Mouse (Mus musculus): ENCODE measurements at regions not wholly inside any gene's neighbourhood (a gene's known extent, or its start where the extent isn't known, plus 50 kb on each side); places are given as distances from the start of the nearest gene placed in this dataset.

DNA sequence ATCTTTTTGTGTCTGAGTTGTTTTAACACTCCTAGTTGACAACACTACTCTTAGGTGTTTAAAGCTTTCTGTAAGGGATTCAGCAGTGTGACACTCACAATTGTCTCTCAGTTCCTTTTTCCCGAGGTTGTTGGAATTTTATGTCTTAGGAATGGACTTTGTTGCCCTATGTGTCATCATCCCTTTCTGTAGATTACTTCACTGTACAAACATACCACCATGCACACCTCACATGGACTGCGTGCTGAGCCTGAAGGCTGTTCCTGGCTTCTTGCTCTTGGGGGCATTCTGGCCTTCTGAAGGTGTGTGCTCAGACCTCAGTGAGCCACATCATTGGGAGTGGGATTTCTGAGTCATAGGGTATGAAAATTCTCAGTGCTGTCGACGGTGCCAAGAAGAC is 358.1 kb downstream of the Etnk1 start:
- 64% methylated on average over 4 of the region's 4 CpGs for WGBS (ENCODE audit: insufficient replicate concordance)
- ATAC-seq (ENCODE audit: low read depth): no peak
- Histone ChIP-seq H3K36me3 (ENCODE audit: control insufficient read depth, insufficient read depth) (no peaks in the 10 kb centered on the region), H3K4me2 (ENCODE audit: low read depth, low read length) (no peak overlapping the region), H3K27ac (ENCODE audit: low read length) (no peak overlapping the region), H3K4me1 (ENCODE audit: control insufficient read depth, low read depth, low read length) (no peaks in the 10 kb centered on the region; the same call in 1 of the 2 replicates), H3K9me3 (replicated peaks; ENCODE audit: control insufficient read depth, low read length) (no peaks in the 10 kb centered on the region), H3K9ac (ENCODE audit: low read depth, low read length) (no peak overlapping the region), H3K27me3 (ENCODE audit: control insufficient read depth, insufficient read depth, low read depth, low read length) (no peaks in the 10 kb centered on the region), H3K4me3 (ENCODE audit: low read depth, low read length) (no peak overlapping the region)

DNA sequence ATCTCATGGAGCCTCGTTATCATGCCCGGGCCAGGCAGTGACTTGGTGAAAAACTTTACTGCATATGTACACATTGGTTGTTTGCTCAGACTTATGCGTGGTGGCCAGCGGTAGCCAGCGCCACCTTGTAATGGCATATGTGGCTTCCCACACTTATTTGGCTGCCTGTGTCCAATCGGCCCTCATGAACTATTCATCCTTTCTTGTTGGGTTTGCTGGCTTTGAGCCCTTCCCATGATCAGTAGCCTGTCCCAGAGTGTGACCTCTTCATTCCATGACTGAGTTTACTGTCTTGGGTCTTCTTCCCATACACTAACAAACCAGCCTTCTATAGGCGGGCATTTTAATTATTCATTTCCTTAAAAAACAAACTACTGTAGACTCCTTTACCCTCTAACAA is 361.9 kb downstream of the Etnk1 start:
- no peaks in the 10 kb centered on the region for H3K36me3 ChIP-seq (ENCODE audit: control insufficient read depth, insufficient read depth)
- H3K4me2 ChIP-seq (ENCODE audit: low read depth, low read length): no peak overlapping the region
- H3K27me3 ChIP-seq (ENCODE audit: control insufficient read depth, insufficient read depth, low read depth, low read length): no peaks in the 10 kb centered on the region
- no peaks in the 10 kb centered on the region for H3K9me3 ChIP-seq (replicated peaks; ENCODE audit: control insufficient read depth, low read length)
- 72% methylated on average over 7 of the region's 7 CpGs for WGBS (ENCODE audit: insufficient replicate concordance)
- no peak overlapping the region for H3K27ac ChIP-seq (ENCODE audit: low read length)
- no peak for ATAC-seq (ENCODE audit: low read depth)
- no peaks in the 10 kb centered on the region; the same call in 1 of the 2 replicates for H3K4me1 ChIP-seq (ENCODE audit: control insufficient read depth, low read depth, low read length)
- no peak overlapping the region for H3K4me3 ChIP-seq (ENCODE audit: low read depth, low read length)
- H3K9ac ChIP-seq (ENCODE audit: low read depth, low read length): no peak overlapping the region

DNA sequence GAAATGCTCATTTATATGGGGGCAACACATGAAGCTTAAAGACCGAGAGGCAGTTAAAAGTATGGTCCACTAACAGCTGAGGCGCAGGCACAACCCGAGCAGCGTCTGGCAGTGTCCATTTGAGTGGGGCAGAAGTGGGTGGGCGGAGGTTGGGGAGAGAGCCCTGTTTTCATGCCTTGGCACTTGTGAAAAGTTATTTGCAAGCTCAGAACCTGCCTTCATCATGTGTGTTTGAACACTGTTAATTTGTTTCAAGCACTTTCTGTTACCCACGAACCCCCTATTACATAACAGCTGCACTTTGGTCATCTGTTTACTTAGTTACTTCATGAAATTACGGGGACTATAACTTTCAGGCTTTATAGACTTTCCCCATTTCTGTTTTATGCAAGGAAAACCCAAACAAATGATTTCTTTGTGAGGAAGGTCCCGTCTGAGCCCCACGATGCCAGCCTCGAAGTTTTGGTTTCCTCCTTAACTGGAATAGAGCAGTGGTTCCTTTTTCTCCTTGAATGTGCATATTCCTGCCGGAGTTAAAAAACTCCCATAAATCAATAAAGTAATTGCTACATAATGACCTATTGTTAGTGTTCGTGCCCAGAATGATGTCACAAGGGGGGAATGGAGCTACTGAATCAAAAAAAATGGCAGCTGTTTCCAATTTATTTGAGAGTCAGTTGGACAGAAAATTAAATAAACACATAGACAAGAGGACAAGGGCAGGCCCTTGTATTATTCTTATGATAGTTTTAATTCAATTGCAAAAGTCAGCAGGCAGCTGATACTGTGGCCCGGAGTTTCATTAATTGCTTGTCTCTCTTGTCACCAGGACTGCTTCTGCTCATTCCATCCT is 363.6 kb downstream of the Etnk1 start:
- Histone ChIP-seq H3K27me3 (ENCODE audit: control insufficient read depth, insufficient read depth, low read depth, low read length) (no peaks in the 10 kb centered on the region), H3K4me2 (ENCODE audit: low read depth, low read length) (peak overlapping the region; percentile 22; the same call in 1 of the 2 replicates), H3K9ac (ENCODE audit: low read depth, low read length) (no peak overlapping the region), H3K9me3 (replicated peaks; ENCODE audit: control insufficient read depth, low read length) (no peaks in the 10 kb centered on the region), H3K4me3 (ENCODE audit: low read depth, low read length) (no peak overlapping the region), H3K4me1 (ENCODE audit: control insufficient read depth, low read depth, low read length) (no peaks in the 10 kb centered on the region; the same call in 1 of the 2 replicates), H3K27ac (ENCODE audit: low read length) (no peak overlapping the region), H3K36me3 (ENCODE audit: control insufficient read depth, insufficient read depth) (no peaks in the 10 kb centered on the region)
- 42% methylated on average over 13 of the region's 13 CpGs for WGBS (ENCODE audit: insufficient replicate concordance)
- peak; percentile 50; the same call in 1 of the 2 replicates for ATAC-seq (ENCODE audit: low read depth)

DNA sequence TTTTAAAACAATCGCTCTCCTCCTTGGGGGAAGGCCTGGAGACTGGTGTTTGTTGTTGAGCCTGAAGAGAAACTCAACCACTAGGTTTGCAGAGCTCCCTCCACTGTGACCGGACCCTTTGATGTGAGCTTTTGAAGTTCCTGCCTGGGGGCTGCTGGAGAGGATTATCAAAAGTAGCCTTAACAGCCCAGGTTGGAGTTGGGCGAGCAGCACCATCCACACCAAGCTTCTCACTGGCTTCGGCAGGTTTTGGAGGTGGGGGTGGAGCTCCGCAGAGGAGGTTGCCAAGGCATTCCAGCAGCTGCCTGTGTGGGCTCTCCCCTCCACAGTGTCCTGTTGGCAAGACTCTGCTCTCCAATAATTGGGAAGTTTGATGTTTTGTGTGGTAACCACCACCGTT is 364.5 kb downstream of the Etnk1 start:
- Histone ChIP-seq H3K27ac (ENCODE audit: low read length) (no peak overlapping the region), H3K4me2 (ENCODE audit: low read depth, low read length) (no peak overlapping the region), H3K4me3 (ENCODE audit: low read depth, low read length) (no peak overlapping the region), H3K36me3 (ENCODE audit: control insufficient read depth, insufficient read depth) (no peaks in the 10 kb centered on the region), H3K9me3 (replicated peaks; ENCODE audit: control insufficient read depth, low read length) (no peaks in the 10 kb centered on the region), H3K4me1 (ENCODE audit: control insufficient read depth, low read depth, low read length) (no peaks in the 10 kb centered on the region; the same call in 1 of the 2 replicates), H3K9ac (ENCODE audit: low read depth, low read length) (no peak overlapping the region), H3K27me3 (ENCODE audit: control insufficient read depth, insufficient read depth, low read depth, low read length) (no peaks in the 10 kb centered on the region)
- no peak for ATAC-seq (ENCODE audit: low read depth)
- 50% methylated on average over 6 of the region's 6 CpGs for WGBS (ENCODE audit: insufficient replicate concordance)

DNA sequence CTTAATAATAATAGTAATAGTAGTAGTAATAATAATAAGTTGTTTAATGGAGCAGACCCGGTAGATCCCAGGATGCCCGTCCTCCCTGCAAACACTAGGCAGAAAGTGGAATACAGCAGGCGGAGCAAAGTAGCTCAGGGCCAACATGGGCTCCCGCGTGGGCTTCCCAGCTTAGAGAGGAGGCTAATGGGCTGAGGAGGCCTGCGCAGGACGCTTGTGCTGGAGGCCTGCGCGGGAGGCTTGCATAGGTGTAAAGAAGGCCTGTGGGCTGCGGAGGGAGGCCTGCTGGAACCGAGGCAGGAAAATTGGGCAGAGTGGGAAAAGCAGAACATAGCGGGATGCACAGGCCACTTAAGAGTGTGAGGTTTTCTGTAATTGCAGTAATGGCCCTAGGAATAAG is 365.4 kb downstream of the Etnk1 start:
- H3K9ac ChIP-seq (ENCODE audit: low read depth, low read length): no peak overlapping the region
- 75% methylated on average over 12 of the region's 12 CpGs for WGBS (ENCODE audit: insufficient replicate concordance)
- no peaks in the 10 kb centered on the region; the same call in 1 of the 2 replicates for H3K4me1 ChIP-seq (ENCODE audit: control insufficient read depth, low read depth, low read length)
- H3K4me2 ChIP-seq (ENCODE audit: low read depth, low read length): no peak overlapping the region
- no peak overlapping the region for H3K4me3 ChIP-seq (ENCODE audit: low read depth, low read length)
- no peaks in the 10 kb centered on the region for H3K9me3 ChIP-seq (replicated peaks; ENCODE audit: control insufficient read depth, low read length)
- H3K27ac ChIP-seq (ENCODE audit: low read length): no peak overlapping the region
- no peaks in the 10 kb centered on the region for H3K27me3 ChIP-seq (ENCODE audit: control insufficient read depth, insufficient read depth, low read depth, low read length)
- no peak for ATAC-seq (ENCODE audit: low read depth)
- H3K36me3 ChIP-seq (ENCODE audit: control insufficient read depth, insufficient read depth): no peaks in the 10 kb centered on the region

DNA sequence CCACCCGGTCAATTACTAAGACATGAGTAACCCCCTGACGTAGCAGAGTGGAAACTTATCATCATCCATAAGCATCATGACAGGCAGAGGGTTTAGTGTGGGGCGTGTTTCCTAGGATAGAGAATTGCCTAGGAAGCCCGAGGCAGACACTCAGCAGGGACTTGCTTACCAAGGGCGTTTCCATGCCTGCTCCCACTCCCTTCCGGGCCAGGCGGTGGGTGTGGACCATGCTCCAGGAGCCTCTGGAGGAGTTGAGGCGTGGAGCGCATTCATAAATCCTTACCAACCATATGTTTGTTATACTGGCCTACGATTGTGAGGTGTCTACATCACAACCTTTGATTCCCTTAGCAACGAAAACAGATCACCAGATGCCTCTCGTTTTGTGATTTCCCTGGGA is 368.2 kb downstream of the Etnk1 start:
- Histone ChIP-seq H3K36me3 (ENCODE audit: control insufficient read depth, insufficient read depth) (no peaks in the 10 kb centered on the region), H3K9me3 (replicated peaks; ENCODE audit: control insufficient read depth, low read length) (no peaks in the 10 kb centered on the region), H3K4me2 (ENCODE audit: low read depth, low read length) (no peak overlapping the region), H3K27me3 (ENCODE audit: control insufficient read depth, insufficient read depth, low read depth, low read length) (no peaks in the 10 kb centered on the region), H3K27ac (ENCODE audit: low read length) (no peak overlapping the region), H3K4me1 (ENCODE audit: control insufficient read depth, low read depth, low read length) (no peaks in the 10 kb centered on the region), H3K4me3 (ENCODE audit: low read depth, low read length) (no peak overlapping the region), H3K9ac (ENCODE audit: low read depth, low read length) (no peak overlapping the region)
- WGBS (ENCODE audit: insufficient replicate concordance): 69% methylated on average over 12 of the region's 12 CpGs
- ATAC-seq (ENCODE audit: low read depth): no peak

DNA sequence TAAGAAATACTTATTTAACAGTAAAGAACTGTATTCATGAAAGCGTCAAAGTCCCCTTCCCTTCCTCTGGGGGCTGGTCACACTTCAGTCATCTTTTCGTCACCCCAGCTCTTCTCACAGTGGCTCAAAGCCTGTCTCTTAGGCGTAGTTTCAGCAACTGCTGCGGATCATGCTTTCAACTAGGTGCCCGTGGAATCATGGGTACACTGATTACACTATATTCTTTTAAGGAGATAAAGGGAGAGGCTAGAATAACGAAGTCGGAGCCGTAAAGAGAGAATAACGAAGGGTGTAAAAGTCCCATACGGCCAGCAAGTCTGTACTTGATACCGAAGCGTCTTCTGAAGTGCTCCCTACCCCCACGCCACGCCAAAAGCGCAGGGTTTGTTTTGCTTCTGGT is 368.7 kb downstream of the Etnk1 start:
- H3K27ac ChIP-seq (ENCODE audit: low read length): no peak overlapping the region
- WGBS (ENCODE audit: insufficient replicate concordance): 73% methylated on average over 15 of the region's 15 CpGs
- H3K9ac ChIP-seq (ENCODE audit: low read depth, low read length): no peak overlapping the region
- H3K4me3 ChIP-seq (ENCODE audit: low read depth, low read length): no peak overlapping the region
- H3K4me1 ChIP-seq (ENCODE audit: control insufficient read depth, low read depth, low read length): no peaks in the 10 kb centered on the region
- no peaks in the 10 kb centered on the region for H3K36me3 ChIP-seq (ENCODE audit: control insufficient read depth, insufficient read depth)
- H3K9me3 ChIP-seq (replicated peaks; ENCODE audit: control insufficient read depth, low read length): no peaks in the 10 kb centered on the region
- no peak overlapping the region for H3K4me2 ChIP-seq (ENCODE audit: low read depth, low read length)
- no peak for ATAC-seq (ENCODE audit: low read depth)
- no peaks in the 10 kb centered on the region for H3K27me3 ChIP-seq (ENCODE audit: control insufficient read depth, insufficient read depth, low read depth, low read length)

DNA sequence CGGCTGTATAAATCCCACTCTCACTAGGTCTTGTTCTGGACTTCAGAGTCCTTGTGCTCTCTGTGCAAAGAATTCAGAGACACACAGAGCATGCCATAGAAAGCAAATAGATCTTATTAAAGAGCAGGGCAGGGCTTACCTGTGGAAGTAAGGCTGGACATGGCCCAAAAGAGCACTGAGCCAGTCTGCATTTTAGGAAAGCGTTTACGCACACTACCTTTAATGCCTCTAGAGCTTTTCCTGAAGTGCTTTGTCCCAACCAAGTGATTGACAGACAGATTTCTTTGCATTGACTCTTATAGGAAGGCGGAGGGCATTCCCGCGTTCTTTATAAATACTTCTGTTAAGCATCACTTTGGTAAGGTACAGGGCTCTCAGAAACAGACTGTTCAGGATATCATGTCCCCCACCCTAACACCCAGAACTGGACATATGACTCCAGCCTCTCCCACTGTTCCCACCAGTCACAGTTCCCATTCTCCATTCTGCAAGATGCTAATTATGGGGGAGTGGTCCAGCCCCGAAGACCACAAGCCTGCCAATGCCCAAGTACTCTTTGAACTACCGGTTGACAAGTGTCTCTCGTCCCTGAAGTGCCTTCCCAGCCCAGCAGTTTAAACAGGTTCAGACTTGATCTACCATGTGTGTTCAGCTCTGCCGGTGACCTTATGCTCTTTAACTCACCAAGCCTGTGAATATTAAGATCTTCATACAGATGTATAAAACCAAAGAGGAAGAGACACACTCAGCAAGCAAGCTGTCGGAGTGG is 369.7 kb downstream of the Etnk1 start:
- WGBS (ENCODE audit: insufficient replicate concordance): 71% methylated on average over 11 of the region's 11 CpGs

DNA sequence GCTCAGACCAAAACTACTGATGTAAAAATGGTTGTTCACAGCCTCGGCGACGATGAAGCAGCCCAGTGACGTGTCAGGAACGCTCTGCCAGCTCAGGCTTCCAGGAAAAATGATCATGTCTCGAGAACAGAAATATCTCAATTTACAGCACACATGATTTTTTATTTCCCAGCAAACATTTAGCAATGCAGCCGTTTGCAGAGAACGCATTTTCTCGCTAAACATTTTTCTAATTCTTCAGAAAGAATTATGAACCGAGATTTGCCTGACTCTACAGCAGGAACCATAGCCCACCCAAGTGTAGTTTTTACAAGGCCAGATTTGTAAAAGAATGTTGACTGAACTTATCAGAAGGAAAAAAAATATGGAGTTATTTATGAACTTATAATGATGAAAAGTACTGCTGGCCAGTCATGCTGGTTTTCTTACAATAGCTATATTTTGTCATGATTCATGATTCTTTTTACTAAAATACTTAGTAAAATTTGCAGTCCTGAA is 380.4 kb downstream of the Etnk1 start:
- no peak for ATAC-seq (ENCODE audit: low read depth)
- H3K9ac ChIP-seq (ENCODE audit: low read depth, low read length): no peak overlapping the region
- H3K27me3 ChIP-seq (ENCODE audit: control insufficient read depth, insufficient read depth, low read depth, low read length): no peaks in the 10 kb centered on the region
- H3K9me3 ChIP-seq (replicated peaks; ENCODE audit: control insufficient read depth, low read length): no peaks in the 10 kb centered on the region
- no peak overlapping the region for H3K4me2 ChIP-seq (ENCODE audit: low read depth, low read length)
- no peaks in the 10 kb centered on the region for H3K4me1 ChIP-seq (ENCODE audit: control insufficient read depth, low read depth, low read length)
- H3K27ac ChIP-seq (ENCODE audit: low read length): no peak overlapping the region
- no peaks in the 10 kb centered on the region for H3K36me3 ChIP-seq (ENCODE audit: control insufficient read depth, insufficient read depth)
- no peak overlapping the region for H3K4me3 ChIP-seq (ENCODE audit: low read depth, low read length)
- WGBS (ENCODE audit: insufficient replicate concordance): 71% methylated on average over 10 of the region's 10 CpGs

More for the DNA sequence above, 369.7 kb downstream of the Etnk1 start:
- H3K36me3 ChIP-seq (ENCODE audit: control insufficient read depth, insufficient read depth): no peaks in the 10 kb centered on the region
- no peak overlapping the region for H3K4me2 ChIP-seq (ENCODE audit: low read depth, low read length)
- no peaks in the 10 kb centered on the region for H3K27me3 ChIP-seq (ENCODE audit: control insufficient read depth, insufficient read depth, low read depth, low read length)
- no peak overlapping the region for H3K9ac ChIP-seq (ENCODE audit: low read depth, low read length)
- H3K9me3 ChIP-seq (replicated peaks; ENCODE audit: control insufficient read depth, low read length): no peaks in the 10 kb centered on the region
- no peak overlapping the region for H3K4me3 ChIP-seq (ENCODE audit: low read depth, low read length)
- ATAC-seq (ENCODE audit: low read depth): no peak
- H3K4me1 ChIP-seq (ENCODE audit: control insufficient read depth, low read depth, low read length): no peaks in the 10 kb centered on the region
- H3K27ac ChIP-seq (ENCODE audit: low read length): no peak overlapping the region

Measured in liver, embryonic 16.5 days (tissue).